Mouse (Mus musculus): ENCODE results near the gene Hist1h4i. TPM values are rescaled to one million over a fixed set of nuclear protein-coding genes. Genes with fewer than 3 reads are reported as not detected.

Gene Hist1h4i
- polyA plus RNA-seq, 1 experiment: 4.3 TPM

- no peak for DNase-seq (ENCODE audit: low spot score)
Observed at GRCm38 (mm10) chr13:22008707-22009106, 32.5 kb downstream of the Hist1h4i start.

GRCm38 (mm10) chr13:22007872-22008271, 33.3 kb downstream of the Hist1h4i start:
- no peak for DNase-seq (ENCODE audit: low spot score)

- no peak for DNase-seq (ENCODE audit: low spot score)
Observed at GRCm38 (mm10) chr13:22007121-22007510, 34.0 kb downstream of the Hist1h4i start.

GRCm38 (mm10) chr13:22006334-22007120, 34.6 kb downstream of the Hist1h4i start:
- no peak for DNase-seq (ENCODE audit: low spot score)

- peak; percentile 40 for DNase-seq (ENCODE audit: low spot score)
Observed at GRCm38 (mm10) chr13:22005605-22006333, 35.4 kb downstream of the Hist1h4i start.

- DNase-seq (ENCODE audit: low spot score): no peak
Observed at GRCm38 (mm10) chr13:22001823-22002222, 39.3 kb downstream of the Hist1h4i start.

GRCm38 (mm10) chr13:22001346-22001745, 39.8 kb downstream of the Hist1h4i start:
- DNase-seq (ENCODE audit: low spot score): no peak

GRCm38 (mm10) chr13:21999147-21999546, 42.0 kb downstream of the Hist1h4i start:
- DNase-seq (ENCODE audit: low spot score): no peak

- no peak for DNase-seq (ENCODE audit: low spot score)
Observed at GRCm38 (mm10) chr13:21998412-21998811, 42.8 kb downstream of the Hist1h4i start.

- no peak for DNase-seq (ENCODE audit: low spot score)
Observed at GRCm38 (mm10) chr13:21997821-21998220, 43.3 kb downstream of the Hist1h4i start.

GRCm38 (mm10) chr13:21997201-21997820, 43.9 kb downstream of the Hist1h4i start:
- DNase-seq (ENCODE audit: low spot score): no peak

- DNase-seq (ENCODE audit: low spot score): no peak
Observed at GRCm38 (mm10) chr13:21996840-21997185, 44.3 kb downstream of the Hist1h4i start.

GRCm38 (mm10) chr13:21996101-21996839, 44.9 kb downstream of the Hist1h4i start:
- DNase-seq (ENCODE audit: low spot score): no peak

GRCm38 (mm10) chr13:21995331-21995914, 45.7 kb downstream of the Hist1h4i start:
- DNase-seq (ENCODE audit: low spot score): no peak

- DNase-seq (ENCODE audit: low spot score): no peak
Observed at GRCm38 (mm10) chr13:21994896-21995295, 46.3 kb downstream of the Hist1h4i start.

GRCm38 (mm10) chr13:21993957-21994738, 47.0 kb downstream of the Hist1h4i start:
- DNase-seq (ENCODE audit: low spot score): no peak

- DNase-seq (ENCODE audit: low spot score): no peak
Observed at GRCm38 (mm10) chr13:21992550-21992949, 48.6 kb downstream of the Hist1h4i start.
